Mouse (Mus musculus) embryonic facial prominence, embryonic 10.5 days (tissue): ENCODE measurements around the gene Plpp7. TPM values are rescaled to one million over a fixed set of nuclear protein-coding genes. Genes with fewer than 3 reads are reported as not detected.
A peak's percentile ranks its signal among the peaks of the same experiment; 100 is the strongest.

ENCODE experiments used
- DNase-seq: peaks from one replicate; pipeline ENCODE4 v3.0.0-alpha.2; 2017; ENCODE audit warnings: low spot score
- H3K27ac ChIP-seq: fragments of 300-500 bp; sonication (generic); replicated peaks from 2 replicates; pipeline ENCODE4 v1.5.1; 2016; ENCODE audit warnings: mild to moderate bottlenecking
- H3K27me3 ChIP-seq: fragments of 300-500 bp; sonication (generic); replicated peaks from 2 replicates; pipeline ENCODE4 v1.6.1; 2016; ENCODE audit warnings: low read depth, mild to moderate bottlenecking; ENCODE audit not compliant: poor library complexity, severe bottlenecking
- H3K36me3 ChIP-seq: fragments of 300-500 bp; sonication (generic); replicated peaks from 2 replicates; pipeline ENCODE4 v1.6.1; 2016; ENCODE audit warnings: mild to moderate bottlenecking, moderate library complexity
- H3K4me1 ChIP-seq: fragments of 300-500 bp; sonication (generic); 2 replicates; pipeline ENCODE4 v1.6.1; 2016
- H3K4me3 ChIP-seq: fragments of 300-500 bp; sonication (generic); 2 replicates; pipeline ENCODE4 v1.5.1; 2016; ENCODE audit warnings: mild to moderate bottlenecking, moderate library complexity
- H3K9me3 ChIP-seq: fragments of 300-500 bp; sonication (generic); 2 replicates; pipeline ENCODE4 v1.6.1; 2016; ENCODE audit warnings: mild to moderate bottlenecking
- WGBS: fragments of 180-500 bp; shearing (Covaris S2); methylation state at CpG from one replicate; pipeline ENCODE4 v1.1.7; 2016; 5-methylcytosine and 5-hydroxymethylcytosine counted together
- polyA plus RNA-seq: library from polyadenylated mRNA; unstranded; fragments of >200 nt; fragmentation: Nextera tagmentation; extraction: Ambion mirVana; gene quantifications from 2 replicates; pipeline ENCODE4 v1.2.1, GENCODE M21; 2016

The Plpp7 gene
- polyA plus RNA-seq, 1 experiment from 2014 or later = 4.7 TPM

- no peak overlapping the region for H3K27ac ChIP-seq
- DNase-seq = no peak
- no peak overlapping the region for H3K4me3 ChIP-seq
- no peaks in the 10 kb centered on the region for H3K9me3 ChIP-seq
- 63% methylated on average over 7 of the region's 7 CpGs for WGBS
- H3K36me3 ChIP-seq = no peaks in the 10 kb centered on the region
- peaks cover 12% of the 10 kb centered on the region for H3K27me3 ChIP-seq
- peaks cover 27% of the 10 kb centered on the region for H3K4me1 ChIP-seq
These were observed 20.0 kb upstream of the Plpp7 start for GRCm38 (mm10) chr2:32075368-32075767.

- 85% methylated on average over 10 of the region's 10 CpGs for WGBS
- no peak for DNase-seq
These were observed 17.6 kb upstream of the Plpp7 start for GRCm38 (mm10) chr2:32077744-32078143.

GRCm38 (mm10) chr2:32078522-32078921 is 16.8 kb upstream of the Plpp7 start:
- WGBS = 39% methylated on average over 8 of the region's 8 CpGs
- H3K4me1 ChIP-seq = peaks cover 41% of the 10 kb centered on the region
- peak overlapping the region; percentile 52 for H3K27ac ChIP-seq

More at GRCm38 (mm10) chr2:32077744-32078143, 17.6 kb upstream of the Plpp7 start:
- H3K36me3 ChIP-seq = no peaks in the 10 kb centered on the region
- peaks cover 35% of the 10 kb centered on the region for H3K27me3 ChIP-seq
- peak overlapping the region; percentile 52 for H3K27ac ChIP-seq
- no peak overlapping the region for H3K4me3 ChIP-seq
- peaks cover 33% of the 10 kb centered on the region for H3K4me1 ChIP-seq
- no peaks in the 10 kb centered on the region for H3K9me3 ChIP-seq

DNA sequence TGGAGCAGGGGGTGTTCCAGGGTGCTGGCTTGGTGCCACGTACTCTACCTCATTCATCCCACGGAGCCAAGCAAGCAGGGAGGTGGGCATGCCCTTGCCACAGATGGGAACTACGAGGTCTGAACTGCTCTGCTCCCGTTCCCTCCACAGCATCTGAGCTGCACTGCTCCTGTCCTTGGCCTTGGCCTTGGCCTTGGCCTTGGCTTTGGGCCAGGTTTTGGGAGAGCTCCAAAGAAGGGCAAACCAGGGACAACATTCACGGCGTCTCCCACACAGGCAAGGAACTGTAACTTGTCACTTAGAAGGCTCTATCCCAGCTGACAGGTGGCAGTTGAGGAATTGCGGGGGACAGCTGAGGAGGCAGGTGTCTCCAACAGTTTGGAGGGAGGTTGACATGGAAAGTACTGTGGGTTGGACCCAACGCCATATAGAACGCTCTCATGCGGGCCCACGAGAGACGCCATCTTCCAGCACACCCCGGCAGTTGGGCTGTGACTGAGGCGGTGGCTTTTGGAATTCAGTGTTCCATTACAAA is 16.1 kb upstream of the Plpp7 start:
- H3K4me1 ChIP-seq = peaks cover 42% of the 10 kb centered on the region
- WGBS = 92% methylated on average over 14 of the region's 14 CpGs
- peaks cover 51% of the 10 kb centered on the region for H3K27me3 ChIP-seq
- no peak for DNase-seq
- H3K27ac ChIP-seq = no peak overlapping the region
- no peaks in the 10 kb centered on the region for H3K9me3 ChIP-seq
- no peaks in the 10 kb centered on the region for H3K36me3 ChIP-seq
- H3K4me3 ChIP-seq = no peak overlapping the region

More at GRCm38 (mm10) chr2:32078522-32078921, 16.8 kb upstream of the Plpp7 start:
- Histone ChIP-seq H3K36me3 (no peaks in the 10 kb centered on the region), H3K4me3 (0 out of 2 replicates have a peak overlapping the region, but pooled peaks have one; percentile 17), H3K9me3 (no peaks in the 10 kb centered on the region), H3K27me3 (peaks cover 43% of the 10 kb centered on the region)
- peak; percentile 23 for DNase-seq

GRCm38 (mm10) chr2:32080681-32081080 is 14.6 kb upstream of the Plpp7 start:
- WGBS = 94% methylated on average over 3 of the region's 3 CpGs
- no peaks in the 10 kb centered on the region for H3K36me3 ChIP-seq
- H3K9me3 ChIP-seq = no peaks in the 10 kb centered on the region
- H3K27ac ChIP-seq = no peak overlapping the region
- no peak overlapping the region for H3K4me3 ChIP-seq
- peaks cover 42% of the 10 kb centered on the region for H3K4me1 ChIP-seq
- no peak for DNase-seq
- H3K27me3 ChIP-seq = peaks cover 65% of the 10 kb centered on the region

- 84% methylated on average over 14 of the region's 14 CpGs for WGBS
- Histone ChIP-seq H3K4me1 (peaks cover 42% of the 10 kb centered on the region), H3K27me3 (peaks cover 72% of the 10 kb centered on the region), H3K36me3 (no peaks in the 10 kb centered on the region), H3K4me3 (peak overlapping the region; percentile 75), H3K27ac (no peak overlapping the region), H3K9me3 (no peaks in the 10 kb centered on the region)
- DNase-seq = no peak
These were observed 13.9 kb upstream of the Plpp7 start for GRCm38 (mm10) chr2:32081296-32081929.

- Histone ChIP-seq H3K9me3 (no peaks in the 10 kb centered on the region), H3K27me3 (peaks cover 80% of the 10 kb centered on the region), H3K27ac (no peak overlapping the region), H3K4me3 (peak overlapping the region; percentile 75), H3K36me3 (no peaks in the 10 kb centered on the region), H3K4me1 (peaks cover 42% of the 10 kb centered on the region)
- no peak for DNase-seq
- WGBS = 45% methylated on average over 2 of the region's 2 CpGs
These were observed 13.1 kb upstream of the Plpp7 start for GRCm38 (mm10) chr2:32082229-32082628.

GRCm38 (mm10) chr2:32083159-32084011 is 11.9 kb upstream of the Plpp7 start:
- H3K27ac ChIP-seq = peak overlapping the region; percentile 57
- DNase-seq = peak; percentile 63
- H3K4me1 ChIP-seq = peaks cover 42% of the 10 kb centered on the region
- H3K27me3 ChIP-seq = peaks cover 92% of the 10 kb centered on the region
- H3K36me3 ChIP-seq = no peaks in the 10 kb centered on the region
- under 1% methylated on average over 91 of the region's 91 CpGs for WGBS
- H3K4me3 ChIP-seq = peak overlapping the region; percentile 75
- H3K9me3 ChIP-seq = no peaks in the 10 kb centered on the region

DNA sequence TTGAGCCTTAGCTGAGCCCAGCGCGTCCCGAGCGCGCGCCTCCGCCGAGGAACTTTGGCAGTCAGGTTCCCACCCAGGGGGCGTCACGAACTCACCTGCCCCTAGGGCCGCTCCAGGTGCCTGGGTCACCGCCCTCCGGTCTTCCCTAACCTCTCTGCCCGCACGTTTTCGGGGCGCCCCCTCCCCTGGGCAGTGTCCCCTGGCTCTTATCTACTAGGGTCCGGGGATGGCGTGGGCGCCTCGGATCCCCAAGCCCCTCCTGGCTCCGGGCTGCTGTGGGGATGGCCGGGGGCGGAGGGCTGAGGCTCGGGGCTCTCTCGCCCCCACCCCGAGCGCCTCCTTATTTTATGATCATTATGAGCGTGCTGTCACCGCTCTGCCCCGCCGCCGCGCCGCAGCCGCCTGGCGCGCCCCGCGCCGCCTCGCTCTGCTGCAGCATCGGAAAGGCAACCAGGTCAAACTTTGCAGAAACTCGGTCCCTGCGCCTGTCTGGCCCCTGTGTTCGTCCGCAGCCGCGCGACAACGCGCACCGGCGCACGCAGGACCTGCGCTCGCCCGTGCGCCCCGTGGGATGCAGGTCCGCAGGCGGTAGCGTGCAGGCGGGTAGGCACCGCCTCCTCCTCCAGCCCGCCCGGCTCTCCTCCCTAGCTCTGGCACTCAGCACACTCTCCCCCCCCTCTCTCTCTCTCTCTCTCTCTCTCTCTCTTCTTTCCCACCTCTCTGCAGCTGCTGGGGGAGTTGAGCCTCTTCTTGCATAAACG is 11.0 kb upstream of the Plpp7 start, which contains the start of gene Fam78a:
Gene Fam78a, minus strand, starts transcription at position 747 of the 761 bp plus-strand sequence.
- Histone ChIP-seq H3K4me1 (peaks cover 42% of the 10 kb centered on the region), H3K27ac (peak within 1 kb of the TSS; percentile 57), H3K9me3 (no peaks in the 10 kb centered on the region), H3K36me3 (no peaks in the 10 kb centered on the region), H3K27me3 (peaks cover 95% of the 10 kb centered on the region), H3K4me3 (peak within 1 kb of the TSS; percentile 75)
- DNase-seq = peak; percentile 70
- under 1% methylated on average over 68 of the region's 68 CpGs for WGBS

DNA sequence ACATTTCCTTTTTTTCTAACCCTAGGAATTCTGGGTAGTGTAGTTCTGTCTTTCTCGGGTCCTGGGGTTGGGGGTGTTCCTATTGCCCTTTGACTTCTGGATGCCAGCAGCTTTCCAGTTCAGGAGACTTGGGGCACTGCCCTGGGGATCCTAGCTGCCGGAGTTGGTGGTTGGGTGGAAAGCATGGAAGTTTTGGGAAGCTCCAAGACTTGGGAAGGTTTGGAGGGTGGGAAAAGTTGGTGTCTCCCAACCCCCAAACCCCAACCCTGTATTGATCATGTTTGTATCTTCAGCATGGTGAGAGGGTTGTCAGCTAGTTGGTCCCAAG is 10.5 kb upstream of the Plpp7 start:
- H3K27me3 ChIP-seq = peaks cover 99% of the 10 kb centered on the region
- 0 out of 2 replicates have a peak overlapping the region, but pooled peaks have one; percentile 57 for H3K27ac ChIP-seq
- 18% methylated on average over 2 of the region's 2 CpGs for WGBS
- DNase-seq = no peak
- peaks cover 42% of the 10 kb centered on the region for H3K4me1 ChIP-seq
- H3K9me3 ChIP-seq = no peaks in the 10 kb centered on the region
- peak overlapping the region; percentile 75 for H3K4me3 ChIP-seq
- no peaks in the 10 kb centered on the region for H3K36me3 ChIP-seq

DNA sequence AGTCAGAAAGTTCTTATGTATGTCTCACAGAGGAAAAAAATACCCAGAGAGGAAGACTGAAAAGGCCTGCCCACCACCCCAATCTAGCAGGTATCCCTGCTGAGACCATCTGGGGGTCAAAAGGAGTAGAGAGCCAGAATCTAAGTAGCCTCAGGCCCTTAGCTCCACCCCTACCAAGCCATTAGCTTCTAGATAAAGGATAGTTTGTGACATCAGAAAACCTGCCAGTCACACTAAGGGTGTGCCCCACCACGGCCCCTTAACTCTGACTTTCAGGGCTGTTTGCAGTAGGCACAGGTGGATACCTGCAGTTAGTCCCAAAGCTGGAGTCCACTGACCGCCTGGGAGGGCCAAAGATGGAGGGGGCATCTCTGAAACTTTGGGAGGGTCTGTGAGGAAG is 10.1 kb upstream of the Plpp7 start:
- H3K9me3 ChIP-seq = no peaks in the 10 kb centered on the region
- peaks cover 42% of the 10 kb centered on the region for H3K4me1 ChIP-seq
- H3K4me3 ChIP-seq = no peak overlapping the region
- H3K36me3 ChIP-seq = no peaks in the 10 kb centered on the region
- no peak overlapping the region for H3K27ac ChIP-seq
- no peak for DNase-seq
- WGBS = 74% methylated on average over 2 of the region's 2 CpGs
- peaks cover 100% of the 10 kb centered on the region for H3K27me3 ChIP-seq

GRCm38 (mm10) chr2:32087606-32088005 is 7.7 kb upstream of the Plpp7 start:
- H3K9me3 ChIP-seq = no peaks in the 10 kb centered on the region
- H3K27me3 ChIP-seq = peaks cover 83% of the 10 kb centered on the region
- WGBS = 60% methylated on average over 4 of the region's 4 CpGs
- H3K4me3 ChIP-seq = no peak overlapping the region
- H3K36me3 ChIP-seq = no peaks in the 10 kb centered on the region
- H3K4me1 ChIP-seq = peaks cover 34% of the 10 kb centered on the region
- no peak overlapping the region for H3K27ac ChIP-seq
- no peak for DNase-seq
